Mouse (Mus musculus) regulatory T cell (primary cell): ENCODE results near the gene Oog2.
"Not testable (repeated sequence)": the region's sequence is repeated elsewhere in the genome, so short reads cannot be mapped to it uniquely, and the experiment has no call there.

Experiments used
- in situ Hi-C: fragments of 300-600 bp; cut with MboI, MseI; formaldehyde crosslinking; loops from one replicate; pipeline ENCODE4 v1.15.1; 2025; ENCODE audit warnings: high pct_unique_total_duplicates

The Oog2 gene

GRCm38 (mm10) chr4:144190419-144190818 lies at the start of gene Oog2:
Oog2 (plus strand) TSS chr4:144190719.
- in situ Hi-C loops: no loop called here

GRCm38 (mm10) chr4:144162563-144162962 lies 28.0 kb upstream of the Oog2 start, which contains the start of gene Oog3:
Oog3 (minus strand) TSS chr4:144162663.
- in situ Hi-C loops: no loop called here

- in situ Hi-C loops: not testable (repeated sequence)
Measured at GRCm38 (mm10) chr4:144213218-144213617, 22.7 kb downstream of the Oog2 start, which contains the start of gene C87977. C87977 (minus strand) TSS chr4:144213318.
